Mouse (Mus musculus) hematopoietic stem cell, adult 5-6 weeks (primary cell): ENCODE data around the gene Zfp932. TPM values are rescaled to one million over a fixed set of nuclear protein-coding genes. Genes with fewer than 3 reads are reported as not detected.
"Not testable (repeated sequence)": the region's sequence is repeated elsewhere in the genome, so short reads cannot be mapped to it uniquely, and the experiment has no call there.

Source experiments
- ATAC-seq, 2 experiments: fragments of 125-278 bp in 1 of 2; replicated peaks in 1 of 2; 2 replicates each; pipeline ENCODE4 v1.8.0; 2016 to 2017; ENCODE audit warnings: inconsistent platforms in 2 of 2, mild to moderate bottlenecking in 2 of 2, moderate number of reproducible peaks in 2 of 2, low read depth in 1 of 2, moderate TSS enrichment in 1 of 2; ENCODE audit not compliant: low FRiP score in 2 of 2, poor library complexity in 2 of 2, severe bottlenecking in 2 of 2, insufficient read depth in 1 of 2, low TSS enrichment in 1 of 2
- total RNA-seq: library from RNA; stranded (forward); fragments of 172-1452, 232-1000 nt; gene quantifications from 2 replicates; pipeline ENCODE4 v1.2.3, GENCODE M21; 2017

Gene Zfp932
- 70.3 and 91.0 TPM in 2 replicates for total RNA-seq

- peak; percentile 100 for ATAC-seq
These were observed at the start of gene Zfp932 for GRCm38 (mm10) chr5:109996026-109996937. Zfp932 (plus strand) TSS chr5:109996521.

- no peak for ATAC-seq
These were observed 46.0 kb upstream of the Zfp932 start for GRCm38 (mm10) chr5:109950281-109950680.

GRCm38 (mm10) chr5:109980743-109981142 lies 15.6 kb upstream of the Zfp932 start:
- not testable (repeated sequence) for ATAC-seq

GRCm38 (mm10) chr5:109995461-109995860 lies 860 bp upstream of the Zfp932 start:
- not testable (repeated sequence) for ATAC-seq

- ATAC-seq = not testable (repeated sequence)
These were observed 19.5 kb downstream of the Zfp932 start for GRCm38 (mm10) chr5:110015775-110016174.

GRCm38 (mm10) chr5:110023273-110023672 lies 27.0 kb downstream of the Zfp932 start:
- no peak for ATAC-seq

- ATAC-seq = peak; percentile 49 to 74; a peak in 1 of 4 replicates
These were observed 27.5 kb downstream of the Zfp932 start for GRCm38 (mm10) chr5:110023694-110024427.

- peak; percentile 100 for ATAC-seq
These were observed 61.5 kb downstream of the Zfp932 start for GRCm38 (mm10) chr5:110057637-110058408.

Other genes starting within 250 kb of the Zfp932 start
- gene 4930522L14Rik, start 244.6 kb upstream of the Zfp932 start, total RNA-seq = 15.6 and 25.7 TPM in 2 replicates
- gene Gm15446, start 73.1 kb upstream of the Zfp932 start, total RNA-seq = 115 and 132 TPM in 2 replicates
- 1.3 and 4.3 TPM in 2 replicates for gene Gm17655, start 76.0 kb downstream of the Zfp932 start, total RNA-seq
- 1.5 and 4.4 TPM in 2 replicates for gene Gm35315, start 97.9 kb downstream of the Zfp932 start, total RNA-seq
- 0.38 and 0.45 TPM in 2 replicates for gene Plcxd1, start 103.4 kb downstream of the Zfp932 start, total RNA-seq
- 21.9 and 26.9 TPM in 2 replicates for gene Gtpbp6, start 111.7 kb downstream of the Zfp932 start, total RNA-seq
- gene Zfp605, start 113.6 kb downstream of the Zfp932 start, total RNA-seq = 12.0 and 16.3 TPM in 2 replicates
- gene Chfr, start 139.3 kb downstream of the Zfp932 start, total RNA-seq = 30.0 and 55.1 TPM in 2 replicates
- gene Golga3, start 180.2 kb downstream of the Zfp932 start, total RNA-seq = 19.9 and 21.5 TPM in 2 replicates
- gene Ankle2, start 234.5 kb downstream of the Zfp932 start, total RNA-seq = 62.4 and 93.2 TPM in 2 replicates